Mouse (Mus musculus): Measurements from ENCODE around the gene Pmvk.

Gene Pmvk

GRCm38 (mm10) chr3:89454401-89455177 lies at the start of gene Pmvk:
TSS of gene Pmvk (plus strand) at chr3:89454541.
- in situ Hi-C loops (cut with MboI, MseI): no loop called here

- in situ Hi-C loops (cut with MboI, MseI): no loop called here
Observed at GRCm38 (mm10) chr3:89406887-89407286, 47.5 kb upstream of the Pmvk start.

GRCm38 (mm10) chr3:89408448-89408847 lies 45.9 kb upstream of the Pmvk start:
- in situ Hi-C loops (cut with MboI, MseI): no loop called here

- in situ Hi-C loops (cut with MboI, MseI): no loop called here
Observed at GRCm38 (mm10) chr3:89409701-89410100, 44.6 kb upstream of the Pmvk start.

- in situ Hi-C loops (cut with MboI, MseI): no loop called here
Observed at GRCm38 (mm10) chr3:89410864-89411263, 43.5 kb upstream of the Pmvk start.

- in situ Hi-C loops (cut with MboI, MseI): no loop called here
Observed at GRCm38 (mm10) chr3:89411490-89412393, 42.6 kb upstream of the Pmvk start, which contains the start of gene Flad1. TSS of gene Flad1 (minus strand) at chr3:89411870.

- in situ Hi-C loops (cut with MboI, MseI): no loop called here
Observed at GRCm38 (mm10) chr3:89416158-89416557, 38.2 kb upstream of the Pmvk start.

- in situ Hi-C loops (cut with MboI, MseI): no loop called here
Observed at GRCm38 (mm10) chr3:89417131-89417530, 37.2 kb upstream of the Pmvk start.

GRCm38 (mm10) chr3:89417840-89418169 lies 36.5 kb upstream of the Pmvk start:
- in situ Hi-C loops (cut with MboI, MseI): no loop called here

GRCm38 (mm10) chr3:89418170-89418860 lies 36.0 kb upstream of the Pmvk start, which contains the start of the genes Cks1b and Shc1:
TSS of gene Cks1b (minus strand) at chr3:89418383.
TSS of gene Shc1 (plus strand) at chr3:89418443.
- in situ Hi-C loops (cut with MboI, MseI): no loop called here

GRCm38 (mm10) chr3:89418861-89419250 lies 35.5 kb upstream of the Pmvk start:
- in situ Hi-C loops (cut with MboI, MseI): no loop called here

- in situ Hi-C loops (cut with MboI, MseI): no loop called here
Observed at GRCm38 (mm10) chr3:89419571-89419970, 34.8 kb upstream of the Pmvk start.

- in situ Hi-C loops (cut with MboI, MseI): no loop called here
Observed at GRCm38 (mm10) chr3:89419981-89420380, 34.4 kb upstream of the Pmvk start.

GRCm38 (mm10) chr3:89420421-89420820 lies 33.9 kb upstream of the Pmvk start:
- in situ Hi-C loops (cut with MboI, MseI): no loop called here

- in situ Hi-C loops (cut with MboI, MseI): no loop called here
Observed at GRCm38 (mm10) chr3:89421002-89421774, 33.2 kb upstream of the Pmvk start.

- in situ Hi-C loops (cut with MboI, MseI): no loop called here
Observed at GRCm38 (mm10) chr3:89421810-89422473, 32.4 kb upstream of the Pmvk start.

GRCm38 (mm10) chr3:89422556-89423205 lies 31.7 kb upstream of the Pmvk start:
- in situ Hi-C loops (cut with MboI, MseI): no loop called here

GRCm38 (mm10) chr3:89424416-89425140 lies 29.8 kb upstream of the Pmvk start:
- in situ Hi-C loops (cut with MboI, MseI): no loop called here

GRCm38 (mm10) chr3:89425141-89425525 lies 29.2 kb upstream of the Pmvk start:
- in situ Hi-C loops (cut with MboI, MseI): no loop called here

All from T-helper 2 cell (primary cell).